Mouse (Mus musculus) layer of hippocampus, postnatal 25 days (tissue): ENCODE measurements at regions not wholly inside any gene's neighbourhood (a gene's known extent, or its start where the extent isn't known, plus 50 kb on each side); places are given as distances from the start of the nearest gene placed in this dataset.

Source experiments
- DNase-seq, 2 experiments: peaks; one replicate each; pipeline ENCODE4 v3.0.0; 2022; ENCODE audit warnings: mixed read lengths in 2 of 2, low spot score in 1 of 2; ENCODE audit errors: extremely low spot score in 1 of 2

DNA sequence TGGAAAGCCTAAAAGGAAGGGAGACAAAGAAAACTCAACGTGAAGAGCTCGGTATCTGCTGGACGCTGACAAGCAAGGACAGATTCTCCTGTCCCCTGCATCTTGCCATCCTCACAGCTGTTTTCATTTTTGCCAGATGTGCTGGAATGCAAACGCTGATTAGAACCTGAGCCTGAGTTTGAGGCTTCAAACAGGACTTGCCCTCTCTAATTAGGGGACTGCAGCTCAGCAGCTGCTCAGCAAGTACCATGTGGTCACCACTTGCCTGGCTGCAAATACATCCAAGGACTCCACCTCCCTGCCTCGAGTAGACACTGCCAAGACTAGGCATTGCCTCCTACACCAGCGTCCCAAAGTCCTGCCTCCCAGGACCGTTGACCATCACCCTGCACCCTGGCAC, 140.7 kb downstream of the Cdc5l start:
- DNase-seq = no peak

DNA sequence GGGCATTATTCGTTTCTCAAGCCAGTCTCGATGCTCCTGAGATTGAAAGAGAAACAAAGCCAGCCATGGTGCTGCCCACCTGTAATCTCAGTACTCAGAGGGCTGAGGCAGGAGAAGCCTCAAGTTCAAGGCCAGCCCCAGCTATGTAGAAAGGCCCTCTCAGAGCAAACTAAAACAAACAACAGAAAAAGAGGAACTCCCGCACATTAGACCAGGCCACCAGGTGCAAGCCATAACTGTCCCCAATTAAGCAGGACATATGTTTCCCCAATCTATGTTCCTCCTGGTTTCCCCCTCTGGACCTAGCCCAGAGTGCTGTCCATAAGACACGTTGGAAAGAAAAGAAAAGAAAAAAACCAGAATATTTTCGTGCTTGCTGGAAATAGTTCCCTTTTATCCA, 142.5 kb downstream of the Cdc5l start:
- DNase-seq = no peak

DNA sequence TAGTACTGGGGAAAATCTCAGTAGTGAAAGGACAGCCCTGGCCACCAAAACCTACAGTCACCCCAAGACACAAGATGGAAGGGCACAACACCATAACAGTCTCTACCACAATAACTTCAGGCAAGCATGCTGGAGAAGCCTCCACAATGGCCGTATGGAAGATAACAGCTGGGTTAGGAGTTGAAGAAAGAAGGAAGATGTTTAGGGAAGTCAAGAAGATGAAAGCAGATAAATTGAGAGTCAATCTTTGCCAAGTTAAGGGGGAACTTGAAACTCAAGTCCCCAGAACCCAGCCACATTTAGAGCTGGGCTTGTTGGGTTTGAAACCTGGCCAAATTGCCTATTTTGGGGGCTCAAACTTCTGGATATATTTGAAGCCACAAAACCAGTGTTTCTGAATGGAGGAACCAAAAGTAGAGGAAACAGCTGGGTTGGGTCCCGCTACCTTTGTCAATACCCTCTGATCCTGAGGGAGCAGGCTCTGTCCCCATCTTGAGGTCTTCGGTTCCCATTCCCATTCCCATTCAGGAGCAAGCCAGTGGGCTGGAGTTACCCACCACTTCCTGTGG, 147.8 kb downstream of the Cdc5l start:
- DNase-seq = no peak

DNA sequence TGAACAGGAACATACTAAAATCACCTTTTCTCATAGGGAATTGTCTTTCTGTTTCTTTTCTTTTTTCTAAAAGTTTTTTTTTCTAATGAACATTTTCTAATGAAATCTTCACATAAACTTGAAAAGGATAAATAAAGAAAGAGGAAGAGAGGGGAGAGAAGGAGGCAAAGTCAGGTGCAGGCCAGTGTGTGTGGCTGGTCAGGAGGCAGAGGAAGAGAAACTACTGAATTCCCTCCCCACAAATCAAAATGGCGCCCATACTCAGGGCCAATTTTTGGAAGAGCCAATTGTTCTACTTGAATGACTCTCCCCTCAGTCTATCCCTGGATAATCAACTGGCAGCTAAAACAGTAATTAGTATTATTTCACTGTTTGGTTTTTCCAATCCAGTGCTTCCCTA, 152.0 kb downstream of the Cdc5l start:
- DNase-seq = no peak

GRCm38 (mm10) chr17:45279811-45280205, 153.7 kb downstream of the Cdc5l start:
- DNase-seq = no peak

GRCm38 (mm10) chr17:45279075-45279810, 154.3 kb downstream of the Cdc5l start:
- no peak for DNase-seq

DNA sequence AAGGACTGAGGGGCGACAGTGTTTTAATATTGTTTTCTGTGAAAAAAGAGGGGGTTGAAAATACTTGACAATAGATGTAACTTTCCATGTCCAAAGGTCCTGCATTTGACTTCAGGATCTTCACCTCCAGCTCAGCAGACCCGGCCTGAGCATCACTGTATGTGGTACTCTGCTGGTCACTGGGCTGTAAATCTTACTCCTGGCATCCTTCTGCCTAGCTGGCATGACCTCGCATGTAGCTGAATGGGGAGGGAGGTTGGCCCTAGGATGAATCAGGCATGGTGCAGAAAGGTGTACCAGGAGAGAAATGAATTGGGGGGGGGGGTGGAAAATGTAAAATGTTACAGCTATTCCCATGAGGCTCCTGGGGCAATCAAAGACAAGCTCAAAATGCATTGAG, 156.0 kb downstream of the Cdc5l start:
- DNase-seq = no peak

- no peak for DNase-seq
Observed at GRCm38 (mm10) chr17:45276686-45277405, 156.7 kb downstream of the Cdc5l start.

- no peak for DNase-seq
Observed at GRCm38 (mm10) chr17:45274894-45275293, 158.6 kb downstream of the Cdc5l start.

- no peak for DNase-seq
Observed at GRCm38 (mm10) chr17:45266776-45267175, 166.8 kb downstream of the Cdc5l start.

- DNase-seq = no peak
Observed at GRCm38 (mm10) chr17:45265587-45265986, 167.9 kb downstream of the Cdc5l start.

DNA sequence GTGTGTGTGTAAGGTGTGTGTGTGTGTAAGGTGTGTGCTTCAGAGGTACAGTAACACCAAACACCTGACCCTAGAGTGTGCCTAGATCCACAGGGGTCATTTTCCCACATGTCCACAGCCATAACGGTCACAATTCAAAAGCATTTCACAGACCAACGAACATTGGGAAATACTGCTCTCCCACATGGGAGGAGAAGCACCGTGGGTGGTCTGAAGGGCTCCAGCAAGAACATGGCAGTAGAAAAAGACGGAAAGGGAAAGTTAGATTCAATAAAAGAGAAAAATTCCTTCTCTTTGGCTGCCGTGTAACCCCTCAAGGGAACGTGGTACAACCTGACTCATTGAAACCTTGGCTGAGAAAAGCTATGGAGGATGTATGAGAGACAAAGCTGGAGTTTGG, 169.1 kb downstream of the Cdc5l start:
- no peak for DNase-seq

- DNase-seq = no peak
Observed at GRCm38 (mm10) chr17:45260421-45260820, 173.1 kb downstream of the Cdc5l start.

- DNase-seq = no peak
Observed at GRCm38 (mm10) chr17:45258007-45258406, 175.5 kb downstream of the Cdc5l start.

- DNase-seq = no peak
Observed at GRCm38 (mm10) chr17:45252593-45253230, 180.8 kb downstream of the Cdc5l start.

DNA sequence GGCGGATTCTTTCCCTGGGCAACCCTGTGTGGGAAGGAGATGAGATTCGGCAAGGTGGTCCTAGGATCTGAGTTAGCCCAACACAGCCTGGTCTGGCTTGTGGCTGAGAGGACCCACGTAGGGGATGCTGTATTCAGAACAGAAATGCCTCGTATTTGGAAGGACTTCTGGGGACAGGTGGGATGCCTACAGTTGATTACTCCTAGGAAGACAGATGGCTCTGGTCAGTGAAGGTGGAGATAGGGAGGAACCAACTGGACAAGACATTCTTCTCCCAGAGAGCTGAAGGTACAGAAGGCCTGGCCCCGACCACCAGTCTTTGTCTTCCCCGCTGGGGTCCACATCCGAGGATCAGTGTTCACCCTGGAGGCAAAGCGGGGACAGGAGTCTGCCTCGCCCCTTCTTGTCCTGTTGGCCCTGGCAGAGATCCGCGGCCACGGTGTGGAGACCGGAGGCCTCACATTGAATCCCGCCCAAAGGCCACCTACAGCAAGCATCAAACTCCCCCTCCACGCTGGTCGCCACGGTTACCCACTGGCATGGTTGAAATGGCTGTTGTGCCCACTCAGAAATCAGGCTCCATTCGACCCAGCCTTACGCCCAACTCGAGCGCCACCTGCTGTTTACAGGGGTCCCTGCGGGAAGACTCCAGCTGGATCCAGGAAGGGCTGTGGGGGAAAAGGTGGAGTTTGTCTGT, 182.4 kb downstream of the Cdc5l start:
- peak; percentile 77 to 94 for DNase-seq

GRCm38 (mm10) chr17:45250450-45250849, 183.1 kb downstream of the Cdc5l start:
- no peak for DNase-seq

GRCm38 (mm10) chr17:45247142-45248137, 186.1 kb downstream of the Cdc5l start:
- DNase-seq = no peak

GRCm38 (mm10) chr17:45244870-45245269, 188.7 kb downstream of the Cdc5l start:
- no peak for DNase-seq
